Mouse (Mus musculus) G1E (cell line): ENCODE results near the gene Hoxb8. TPM values are rescaled to one million over a fixed set of nuclear protein-coding genes. Genes with fewer than 3 reads are reported as not detected.

Experiments used
- ATAC-seq: 2 replicates; pipeline ENCODE4 v1.8.0; 2016; ENCODE audit warnings: mild to moderate bottlenecking; ENCODE audit not compliant: insufficient number of reproducible peaks, poor library complexity, low FRiP score, severe bottlenecking; ENCODE audit errors: extremely low read depth
- DNase-seq: peaks from one replicate; pipeline ENCODE4 v3.0.0; 2012; ENCODE audit warnings: low spot score
- H3K27me3 ChIP-seq: 2 replicates; pipeline ENCODE4 v1.6.1; 2012; ENCODE audit warnings: mild to moderate bottlenecking, low read length, inconsistent platforms; ENCODE audit not compliant: insufficient read depth
- H3K36me3 ChIP-seq: replicated peaks from 2 replicates; pipeline ENCODE3; 2012; ENCODE audit warnings: mild to moderate bottlenecking, inconsistent platforms
- H3K4me1 ChIP-seq: 2 replicates; pipeline ENCODE4 v1.6.1; 2012; ENCODE audit warnings: low read depth, low read length, inconsistent platforms, mixed read lengths; ENCODE audit not compliant: insufficient read depth
- H3K4me3 ChIP-seq: 2 replicates; pipeline ENCODE4 v1.5.1; 2012; ENCODE audit warnings: low read depth, mild to moderate bottlenecking, inconsistent platforms, low read length, moderate library complexity, mixed read lengths
- H3K9me3 ChIP-seq: replicated peaks from 2 replicates; pipeline ENCODE4 v1.6.1; 2012; ENCODE audit warnings: inconsistent platforms
- CTCF ChIP-seq: IDR thresholded peaks from 2 replicates; pipeline ENCODE4 v1.5.1; 2012; ENCODE audit warnings: low read depth, low read length, inconsistent platforms, mixed read lengths
- GATA1 ChIP-seq: IDR thresholded peaks from 2 replicates; pipeline ENCODE4 v1.6.1; 2012; ENCODE audit warnings: borderline replicate concordance, low read length, inconsistent platforms, mixed read lengths
- GATA2 ChIP-seq: IDR thresholded peaks from 2 replicates; pipeline ENCODE4 v1.6.1; 2012; ENCODE audit warnings: low read depth, low read length, inconsistent platforms, borderline replicate concordance
- POLR2AphosphoS5 ChIP-seq: IDR thresholded peaks from 2 replicates; pipeline ENCODE4 v1.6.1; 2012; ENCODE audit warnings: low read depth, low read length, inconsistent platforms; ENCODE audit not compliant: insufficient replicate concordance
- TAL1 ChIP-seq: conservative IDR thresholded peaks from 2 replicates; pipeline ENCODE4 v1.6.1; 2012; ENCODE audit warnings: low read depth, low read length, inconsistent platforms, mixed read lengths
- polyA plus RNA-seq: library from polyadenylated mRNA; stranded (reverse); fragments of >175 nt; gene quantifications from 2 replicates; pipeline ENCODE4 v1.2.3, GENCODE M21; 2012
- total RNA-seq, 2 experiments: library from RNA; stranded (forward) in 1 of 2; stranded (reverse) in 1 of 2; fragments of 200-1000 nt in 1 of 2; fragments of >200 nt in 1 of 2; fragmentation: Nextera tagmentation in 1 of 2; gene quantifications; 2 replicates each; pipeline ENCODE4 v1.2.3; 2014 to 2017

Hoxb8 gene
- total and polyA plus RNA-seq, 3 experiments = 0.22 TPM; not detected in 1

DNA sequence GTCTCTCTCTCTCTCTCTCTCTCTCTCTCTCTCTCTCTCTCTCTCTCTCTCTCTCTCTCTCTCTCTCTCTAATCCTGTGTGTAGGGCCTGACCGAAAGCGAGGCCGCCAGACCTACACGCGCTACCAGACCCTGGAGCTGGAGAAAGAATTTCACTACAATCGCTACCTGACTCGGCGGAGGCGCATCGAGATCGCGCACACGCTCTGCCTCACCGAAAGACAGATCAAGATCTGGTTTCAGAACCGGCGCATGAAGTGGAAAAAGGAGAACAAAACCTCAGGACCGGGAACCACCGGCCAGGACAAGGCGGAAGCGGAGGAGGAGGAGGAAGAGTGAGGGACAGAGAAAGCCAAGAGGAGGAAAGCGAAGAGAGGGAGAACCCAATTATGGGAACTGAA, 7.6 kb downstream of the Hoxb8 start:
- no peak for DNase-seq
- H3K4me1 ChIP-seq = no peaks in the 10 kb centered on the region

DNA sequence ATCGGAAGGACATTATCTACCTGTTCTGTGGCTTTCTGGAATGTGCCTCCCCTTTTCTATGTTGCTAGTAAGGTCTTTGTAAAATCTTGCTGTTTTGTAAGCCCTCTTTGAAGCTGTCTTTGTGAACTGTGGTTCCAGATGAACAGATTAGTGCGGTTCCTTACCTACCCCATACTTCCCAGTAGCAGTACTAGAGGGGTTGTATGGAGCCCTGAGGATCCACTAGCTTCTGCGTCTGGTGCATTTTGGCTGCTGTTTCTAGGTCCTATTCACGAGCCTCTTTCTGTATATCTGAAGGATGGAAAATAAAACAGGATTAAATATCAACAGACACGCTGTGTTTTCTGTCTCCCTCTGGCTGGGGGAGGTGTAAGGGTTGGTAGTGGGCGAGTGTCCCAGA, 8.1 kb downstream of the Hoxb8 start:
- Histone ChIP-seq H3K27me3 (peaks cover 86% of the 10 kb centered on the region), H3K4me3 (no peak overlapping the region), H3K4me1 (peaks cover 5% of the 10 kb centered on the region; the same call in 1 of the 2 replicates), H3K36me3 (no peaks in the 10 kb centered on the region), H3K9me3 (no peaks in the 10 kb centered on the region)
- TF ChIP-seq GATA2 = no peak
- TF ChIP-seq GATA1 = no peak
- TF ChIP-seq TAL1 = no peak
- TF ChIP-seq CTCF = no peak
- no peak for TF ChIP-seq POLR2AphosphoS5
- ATAC-seq (no peak), DNase-seq (no peak)

More for the DNA sequence above, 7.6 kb downstream of the Hoxb8 start:
- TF ChIP-seq POLR2AphosphoS5 (no peak), TAL1 (no peak), GATA1 (no peak), GATA2 (no peak), CTCF (no peak)
- ATAC-seq = no peak
- Histone ChIP-seq H3K36me3 (no peaks in the 10 kb centered on the region), H3K27me3 (peaks cover 86% of the 10 kb centered on the region), H3K9me3 (no peaks in the 10 kb centered on the region), H3K4me3 (no peak overlapping the region)

DNA sequence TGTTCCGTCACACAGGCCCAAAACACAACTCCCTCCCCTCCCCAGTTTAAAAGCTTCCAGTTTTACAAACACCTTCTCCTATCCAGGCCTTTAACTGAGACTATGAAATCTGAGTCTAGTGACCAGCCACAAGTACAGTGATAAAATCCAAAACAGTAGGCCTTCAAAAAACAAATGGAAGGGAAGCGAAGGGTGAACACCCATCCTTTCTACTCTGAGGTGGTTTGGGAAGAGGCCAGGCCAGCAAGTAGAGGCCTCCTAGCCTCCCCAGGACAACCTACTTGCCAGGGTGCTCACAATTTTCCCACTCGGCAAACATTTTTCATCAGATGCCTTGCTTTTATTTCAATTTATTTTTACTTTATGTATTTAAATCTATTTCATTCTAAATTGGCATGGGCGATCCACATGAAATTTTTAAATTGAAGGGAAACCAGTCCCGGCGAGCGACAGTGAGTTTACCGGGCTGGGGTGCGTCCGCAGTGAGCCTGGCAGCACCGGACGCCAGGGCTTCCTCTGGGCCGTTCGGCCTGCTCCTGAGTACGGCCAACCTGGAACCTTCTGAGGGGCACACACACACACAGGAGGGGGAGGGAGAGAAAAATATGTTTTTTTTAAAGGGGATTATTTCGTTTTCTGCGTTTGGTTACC, 9.1 kb downstream of the Hoxb8 start:
- Histone ChIP-seq H3K9me3 (no peaks in the 10 kb centered on the region), H3K27me3 (peaks cover 86% of the 10 kb centered on the region), H3K4me3 (no peak overlapping the region), H3K36me3 (no peaks in the 10 kb centered on the region), H3K4me1 (peaks cover 7% of the 10 kb centered on the region; the same call in 1 of the 2 replicates)
- TF ChIP-seq GATA2 (no peak), POLR2AphosphoS5 (no peak), GATA1 (no peak), CTCF (no peak), TAL1 (no peak)
- DNase-seq (no peak), ATAC-seq (no peak)

DNA sequence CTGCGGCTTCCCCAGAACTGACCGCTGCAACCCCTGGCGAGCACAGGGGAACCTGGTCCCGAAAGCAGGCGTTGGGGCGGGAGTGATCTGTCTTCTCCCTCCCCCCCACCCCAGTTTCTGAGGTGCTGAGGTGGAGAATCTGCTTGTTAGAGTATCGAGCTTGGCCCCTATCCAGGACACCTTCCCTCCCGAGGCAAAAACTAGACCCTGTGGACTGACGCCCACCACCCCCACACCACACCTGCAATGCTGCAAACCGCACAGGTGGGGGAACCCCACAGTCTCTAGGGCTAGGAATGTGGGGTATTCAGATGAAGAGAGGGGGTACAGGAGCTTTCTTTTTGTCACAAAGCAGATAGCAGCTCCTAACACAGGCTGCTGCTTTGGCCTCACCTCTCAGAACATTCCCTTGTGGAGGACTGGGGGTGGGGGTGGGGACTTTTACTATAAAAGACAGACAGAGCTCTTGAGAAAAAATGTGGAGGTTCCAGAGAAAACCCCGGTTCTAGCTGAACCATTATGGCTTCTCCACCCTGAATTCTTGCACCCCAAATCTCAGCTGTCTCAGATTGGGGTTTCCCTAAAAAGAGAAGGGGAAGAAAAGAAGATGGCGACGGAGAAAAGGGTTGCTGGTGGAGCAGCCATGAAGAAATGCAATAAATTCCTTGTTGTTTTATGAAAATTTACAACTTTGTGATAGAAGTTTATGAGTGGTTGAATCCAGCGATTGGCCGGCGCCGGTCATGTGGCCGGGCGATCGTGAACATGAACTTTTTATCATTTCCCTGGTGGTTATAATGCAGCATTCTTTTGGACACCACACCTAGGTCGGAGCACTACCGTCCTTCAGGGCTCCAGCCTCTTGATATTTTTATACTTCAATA, 10.2 kb downstream of the Hoxb8 start, which contains the start of gene Hoxb6:
TSS of gene Hoxb6 (plus strand) at position 796 of the 884 bp plus-strand sequence.
- no peaks in the 10 kb centered on the region for H3K36me3 ChIP-seq
- H3K9me3 ChIP-seq = no peaks in the 10 kb centered on the region
- peaks cover 84% of the 10 kb centered on the region for H3K27me3 ChIP-seq
- peaks cover 7% of the 10 kb centered on the region; the same call in 1 of the 2 replicates for H3K4me1 ChIP-seq
- H3K4me3 ChIP-seq = no peak within 1 kb of the TSS
- DNase-seq (no peak), ATAC-seq (no peak)
- no peak for TF ChIP-seq GATA1
- TF ChIP-seq CTCF = no peak
- TF ChIP-seq GATA2 = no peak
- no peak for TF ChIP-seq POLR2AphosphoS5
- no peak for TF ChIP-seq TAL1

GRCm38 (mm10) chr11:96292565-96293301, 11.0 kb downstream of the Hoxb8 start:
- Histone ChIP-seq H3K4me3 (no peak overlapping the region), H3K9me3 (no peaks in the 10 kb centered on the region), H3K4me1 (peaks cover 7% of the 10 kb centered on the region; the same call in 1 of the 2 replicates), H3K27me3 (peaks cover 77% of the 10 kb centered on the region), H3K36me3 (no peaks in the 10 kb centered on the region)
- TF ChIP-seq POLR2AphosphoS5 = no peak
- no peak for TF ChIP-seq GATA1
- no peak for TF ChIP-seq TAL1
- no peak for TF ChIP-seq CTCF
- TF ChIP-seq GATA2 = no peak
- DNase-seq (no peak), ATAC-seq (no peak)

GRCm38 (mm10) chr11:96293302-96293921, 11.7 kb downstream of the Hoxb8 start:
- H3K4me3 ChIP-seq = no peak overlapping the region
- TF ChIP-seq TAL1 = no peak
- TF ChIP-seq CTCF = no peak
- TF ChIP-seq POLR2AphosphoS5 = no peak
- TF ChIP-seq GATA2 = no peak
- TF ChIP-seq GATA1 = no peak
- DNase-seq = no peak
- no peak for ATAC-seq
- peaks cover 77% of the 10 kb centered on the region for H3K27me3 ChIP-seq
- H3K36me3 ChIP-seq = no peaks in the 10 kb centered on the region
- peaks cover 7% of the 10 kb centered on the region; the same call in 1 of the 2 replicates for H3K4me1 ChIP-seq
- no peaks in the 10 kb centered on the region for H3K9me3 ChIP-seq
